Mouse (Mus musculus): ENCODE data around the gene Srsf3. TPM values are rescaled to one million over a fixed set of nuclear protein-coding genes. Genes with fewer than 3 reads are reported as not detected.

Srsf3 gene
- 492 TPM for total RNA-seq (2023)

GRCm38 (mm10) chr17:29032274-29033069 lies at the start of gene Srsf3:
TSS of gene Srsf3 (plus strand) at chr17:29032628.

GRCm38 (mm10) chr17:29007641-29008325 lies 24.6 kb upstream of the Srsf3 start, which contains the start of gene Stk38:
TSS of gene Stk38 (minus strand) at chr17:29007995.

GRCm38 (mm10) chr17:29090776-29091175 lies 58.3 kb downstream of the Srsf3 start, which contains the start of gene Cdkn1a:
TSS of gene Cdkn1a (plus strand) at chr17:29090976.

Other genes with a start within 250 kb of the Srsf3 start
- gene Brpf3, start 231.5 kb upstream of the Srsf3 start, total RNA-seq (2023): 47.1 TPM
- not detected for gene Pnpla1, start 174.2 kb upstream of the Srsf3 start, total RNA-seq (2023)
- 0.38 TPM for gene 4930539E08Rik, start 117.3 kb upstream of the Srsf3 start, total RNA-seq (2023)
- gene Pxt1, start 88.8 kb upstream of the Srsf3 start, total RNA-seq (2023): not detected
- gene Kctd20, start 80.7 kb upstream of the Srsf3 start, total RNA-seq (2023): 58.4 TPM
- 520 TPM for gene Stk38, start 24.6 kb upstream of the Srsf3 start, total RNA-seq (2023)
- gene Cdkn1a, start 58.3 kb downstream of the Srsf3 start, total RNA-seq (2023): 7.8 TPM
- gene Rab44, start 81.5 kb downstream of the Srsf3 start, total RNA-seq (2023): 1.3 TPM
- 0.32 TPM for gene Cpne5, start 205.5 kb downstream of the Srsf3 start, total RNA-seq (2023)
- 9.9 TPM for gene Ppil1, start 231.6 kb downstream of the Srsf3 start, total RNA-seq (2023)
- 54.7 TPM for gene BC004004, start 236.2 kb downstream of the Srsf3 start, total RNA-seq (2023)

Data from CD4-positive naive resting alpha-beta T cell, adult 76 days (primary cell).